8 mouse cellular contexts compared by ENCODE assay signal in the genomic region with DNA sequence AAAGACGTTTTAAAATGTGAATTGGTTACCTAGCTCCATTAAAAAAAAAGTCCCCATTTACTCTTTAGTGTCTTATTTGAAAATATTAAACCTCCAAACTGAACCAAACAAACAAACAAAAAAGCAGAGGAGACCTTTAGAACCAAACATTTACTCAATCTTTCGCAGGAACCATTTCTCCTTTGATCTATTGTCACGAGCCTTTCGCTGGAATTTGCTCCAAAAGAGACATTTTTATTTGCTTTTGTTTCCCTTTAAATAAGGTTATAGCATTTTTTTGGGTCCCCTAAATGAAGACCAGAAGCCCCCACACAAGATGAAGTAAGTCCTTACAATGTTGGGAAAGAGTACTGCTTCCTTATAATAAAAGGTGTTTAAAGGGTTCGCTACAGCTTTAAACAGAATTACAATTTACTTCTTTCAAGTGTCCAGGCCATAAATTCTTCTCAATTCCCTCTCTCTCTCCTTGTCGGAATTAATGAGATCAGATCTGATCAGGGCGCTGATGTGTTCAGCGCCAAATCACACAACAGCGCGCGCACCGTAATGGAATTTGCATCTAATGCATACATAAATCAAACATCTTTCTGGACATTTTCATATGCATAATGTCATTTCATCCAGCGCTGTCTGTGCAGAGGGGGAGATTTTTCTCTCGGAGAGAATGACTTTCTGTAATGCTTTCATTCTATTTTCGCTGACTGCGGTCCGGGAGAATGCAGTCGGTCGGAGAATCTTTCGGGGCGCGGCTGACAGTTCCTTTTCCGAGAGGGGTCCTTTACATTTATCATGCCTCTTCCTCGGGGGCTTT.
A peak's percentile ranks its signal among the peaks of the same experiment; 100 is the strongest.
DNase-seq lines count a peak whose midpoint lies in the region; ATAC-seq and TF ChIP-seq lines count a peak whose summit lies in the region.

No protein-coding gene starts in this region.

- no peak overlapping the region for H3K27ac ChIP-seq in kidney, embryonic 14.5 days (ENCODE audit: low read depth, low read length)
- no peak overlapping the region for H3K27ac ChIP-seq in embryonic facial prominence, embryonic 12.5 days
- H3K27ac ChIP-seq in intestine, embryonic 14.5 days (ENCODE audit: low read depth), result no peak overlapping the region
- H3K27ac ChIP-seq in midbrain, postnatal 0 days (ENCODE audit: low read depth, low read length), result peak overlapping the region; percentile 68

- no peak overlapping the region; the same call in 1 of the 2 replicates for H3K4me2 ChIP-seq in kidney, embryonic 14.5 days (replicated peaks; ENCODE audit: low read depth, low read length)
- peak overlapping the region; percentile 37 for H3K4me2 ChIP-seq in embryonic facial prominence, embryonic 12.5 days (replicated peaks)
- peak overlapping the region; percentile 33 for H3K4me2 ChIP-seq in intestine, embryonic 14.5 days (ENCODE audit: low read length)
- peak overlapping the region; percentile 45 for H3K4me2 ChIP-seq in midbrain, postnatal 0 days (ENCODE audit: low read depth, low read length, poor library complexity, severe bottlenecking)

- no peaks in the 10 kb centered on the region for H3K9me3 ChIP-seq in kidney, embryonic 14.5 days (ENCODE audit: control insufficient read depth, low read length)
- no peaks in the 10 kb centered on the region for H3K9me3 ChIP-seq in embryonic facial prominence, embryonic 12.5 days
- H3K9me3 ChIP-seq in intestine, embryonic 14.5 days (ENCODE audit: control insufficient read depth, low read length), result no peaks in the 10 kb centered on the region
- H3K9me3 ChIP-seq in midbrain, postnatal 0 days (ENCODE audit: low read length), result no peaks in the 10 kb centered on the region

- peaks cover 52% of the 10 kb centered on the region for H3K27me3 ChIP-seq in kidney, embryonic 14.5 days (ENCODE audit: control insufficient read depth, insufficient read depth, low read length)
- peaks cover 46% of the 10 kb centered on the region for H3K27me3 ChIP-seq in embryonic facial prominence, embryonic 12.5 days
- peaks cover 75% of the 10 kb centered on the region for H3K27me3 ChIP-seq in intestine, embryonic 14.5 days (replicated peaks; ENCODE audit: control insufficient read depth, insufficient read depth, low read length)
- H3K27me3 ChIP-seq in midbrain, postnatal 0 days (ENCODE audit: insufficient read depth, low read length), result no peaks in the 10 kb centered on the region

- H3K9ac ChIP-seq in kidney, embryonic 14.5 days (ENCODE audit: low read depth, low read length), result no peak overlapping the region
- H3K9ac ChIP-seq in embryonic facial prominence, embryonic 12.5 days, result no peak overlapping the region
- H3K9ac ChIP-seq in intestine, embryonic 14.5 days (ENCODE audit: low read length), result no peak overlapping the region
- 0 out of 2 replicates have a peak overlapping the region, but pooled peaks have one; percentile 20 for H3K9ac ChIP-seq in midbrain, postnatal 0 days (replicated peaks; ENCODE audit: low read length, poor library complexity, severe bottlenecking)

- no peak for TF ChIP-seq CTCF in midbrain, postnatal 0 days (IDR thresholded peaks at IDR 0.05)

- no peaks in the 10 kb centered on the region; the same call in 1 of the 2 replicates for H3K4me1 ChIP-seq in kidney, embryonic 14.5 days (ENCODE audit: control insufficient read depth, insufficient read depth, low read length)
- peaks cover 15% of the 10 kb centered on the region for H3K4me1 ChIP-seq in embryonic facial prominence, embryonic 12.5 days
- no peaks in the 10 kb centered on the region; the same call in 1 of the 2 replicates for H3K4me1 ChIP-seq in intestine, embryonic 14.5 days (replicated peaks; ENCODE audit: control insufficient read depth, insufficient read depth, low read length)
- peaks cover 2% of the 10 kb centered on the region; the same call in 1 of the 2 replicates for H3K4me1 ChIP-seq in midbrain, postnatal 0 days (ENCODE audit: insufficient read depth, low read length)

- no peaks in the 10 kb centered on the region for H3K36me3 ChIP-seq in kidney, embryonic 14.5 days (ENCODE audit: control insufficient read depth, insufficient read depth, low read length)
- H3K36me3 ChIP-seq in embryonic facial prominence, embryonic 12.5 days, result no peaks in the 10 kb centered on the region
- H3K36me3 ChIP-seq in intestine, embryonic 14.5 days (ENCODE audit: control insufficient read depth, insufficient read depth, low read length), result no peaks in the 10 kb centered on the region
- no peaks in the 10 kb centered on the region for H3K36me3 ChIP-seq in midbrain, postnatal 0 days (ENCODE audit: insufficient read depth, low read length)

- under 1% methylated on average over 24 of the region's 24 CpGs for WGBS in kidney, embryonic 14.5 days
- under 1% methylated on average over 24 of the region's 24 CpGs for WGBS in embryonic facial prominence, embryonic 12.5 days
- 2% methylated on average over 24 of the region's 24 CpGs for WGBS in intestine, embryonic 14.5 days
- WGBS in midbrain, postnatal 0 days, result 3% methylated on average over 24 of the region's 24 CpGs

- no peak for ATAC-seq in kidney, embryonic 14.5 days (ENCODE audit: low FRiP score, low TSS enrichment)
- no peak for ATAC-seq in embryonic facial prominence, embryonic 12.5 days (ENCODE audit: insufficient number of reproducible peaks, insufficient read depth, low FRiP score, low TSS enrichment)
- ATAC-seq in intestine, embryonic 14.5 days (replicated peaks; ENCODE audit: low FRiP score, low TSS enrichment, low read depth), result no peak
- no peak for ATAC-seq in midbrain, postnatal 0 days (ENCODE audit: low FRiP score)

- peak overlapping the region; percentile 15 for H3K4me3 ChIP-seq in kidney, embryonic 14.5 days (ENCODE audit: low read length)
- peak overlapping the region; percentile 17 for H3K4me3 ChIP-seq in embryonic facial prominence, embryonic 12.5 days
- H3K4me3 ChIP-seq in intestine, embryonic 14.5 days (ENCODE audit: low read depth, low read length), result peak overlapping the region; percentile 16
- peak overlapping the region; percentile 24 for H3K4me3 ChIP-seq in midbrain, postnatal 0 days (ENCODE audit: low read depth, low read length)

- DNase-seq in kidney, adult 8-10 months, result no peak
- DNase-seq in intestine, embryonic 14.5 days (ENCODE audit: low spot score), result no peak
- DNase-seq in midbrain, postnatal 0 days (ENCODE audit: low spot score), result peak; percentile 42
- DNase-seq in gastrocnemius, adult 8-10 months (ENCODE audit: low spot score in 2 of 2), result no peak
- no peak for DNase-seq in left cerebral cortex, adult 18-20 months (ENCODE audit: low spot score in 2 of 2)
- no peak for DNase-seq in B cell, adult 2 months
